ENCODE assay signal across 30 mouse cellular contexts in the genomic region with DNA sequence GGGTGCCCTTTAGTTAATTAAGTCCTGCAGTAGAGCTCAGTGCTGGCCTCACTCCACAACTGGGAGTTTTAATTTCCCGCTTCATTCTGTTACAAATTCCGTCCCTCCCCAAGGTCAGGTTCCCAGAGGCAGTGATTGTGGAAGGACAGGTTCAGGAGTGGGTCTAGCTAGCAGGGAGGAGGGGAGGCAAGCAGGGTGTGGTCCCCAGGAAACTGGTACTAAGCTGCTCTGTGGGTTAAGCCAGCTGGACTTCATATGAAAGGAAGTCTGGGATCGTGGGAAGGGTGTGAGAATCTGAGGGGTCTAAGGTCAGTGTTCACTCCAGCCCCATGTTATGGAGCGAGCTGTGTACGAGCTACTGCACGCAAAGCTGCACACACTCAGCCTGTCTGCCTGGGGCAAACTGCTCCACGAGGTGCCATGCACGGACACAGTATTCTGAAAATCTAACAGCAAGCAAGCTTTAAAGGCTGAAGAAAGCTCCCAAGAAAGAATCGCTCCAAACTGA. TPM values are rescaled to one million over a fixed set of nuclear protein-coding genes. Genes with fewer than 3 reads are reported as not detected.
DNase-seq lines count a peak whose midpoint lies in the region; ATAC-seq and TF ChIP-seq lines count a peak whose summit lies in the region.
"Had no signal": no experiment of that assay in that cellular context is flagged by ENCODE, and none has a peak within 500 bp of the region (broad histone marks: within the 10 kb centered on the region; RNA-seq: fewer than 3 reads in every experiment).

No protein-coding gene starts in this region.

- no peak overlapping the region for H3K27ac ChIP-seq in kidney, embryonic 15.5 days
- H3K27ac ChIP-seq in midbrain, embryonic 15.5 days: no peak overlapping the region
- H3K27ac ChIP-seq in midbrain, postnatal 0 days (ENCODE audit: low read depth, low read length): no peak overlapping the region
- H3K27ac ChIP-seq in thymus, adult 2 months (ENCODE audit: control insufficient read depth, insufficient read depth, low read length): no peak overlapping the region
- H3K27ac ChIP-seq: hindbrain, embryonic 13.5 days; limb, embryonic 12.5 days; lung, embryonic 15.5 days; midbrain, embryonic 13.5 days; neural tube, embryonic 13.5 days had no signal

- no peaks in the 10 kb centered on the region for H3K9me3 ChIP-seq in kidney, embryonic 15.5 days (replicated peaks)
- no peaks in the 10 kb centered on the region for H3K9me3 ChIP-seq in midbrain, embryonic 15.5 days
- no peaks in the 10 kb centered on the region for H3K9me3 ChIP-seq in midbrain, postnatal 0 days (ENCODE audit: low read length)
- H3K9me3 ChIP-seq: heart, embryonic 12.5 days; hindbrain, embryonic 13.5 days; limb, embryonic 12.5 days; lung, embryonic 15.5 days; midbrain, embryonic 13.5 days; neural tube, embryonic 13.5 days had no signal

- intact Hi-C loops in left cerebral cortex, postnatal 4 days (cut with DNase I): loop anchor here (10.0 kb wide), 1 partner anchor 111 kb away; no protein-coding TSS in a partner anchor

- no peak for ATAC-seq in kidney, embryonic 15.5 days (replicated peaks; ENCODE audit: low FRiP score)
- ATAC-seq in midbrain, embryonic 15.5 days (replicated peaks): 0 out of 2 replicates have a peak, but pooled peaks have one; percentile 11
- ATAC-seq in midbrain, postnatal 0 days (ENCODE audit: low FRiP score): no peak
- ATAC-seq: activated CD4-positive, CD25-positive, alpha-beta regulatory T cell, adult 4 months; forebrain, postnatal 0 days; intestine, embryonic 16.5 days had no signal

- no peak for TF ChIP-seq POLR2A in thymus, adult 2 months (IDR thresholded peaks at IDR 0.05; ENCODE audit: control insufficient read depth, extremely low read depth, insufficient read depth, low read length, poor library complexity)

- TF ChIP-seq CTCF in midbrain, postnatal 0 days (IDR thresholded peaks at IDR 0.05): no peak
- TF ChIP-seq CTCF in thymus, adult 2 months (IDR thresholded peaks at IDR 0.05; ENCODE audit: borderline replicate concordance, control insufficient read depth, extremely low read depth, insufficient read depth, low read length, poor library complexity): no peak

- no peak overlapping the region for H3K4me3 ChIP-seq in kidney, embryonic 15.5 days (replicated peaks)
- H3K4me3 ChIP-seq in midbrain, embryonic 15.5 days: no peak overlapping the region
- no peak overlapping the region for H3K4me3 ChIP-seq in midbrain, postnatal 0 days (ENCODE audit: low read depth, low read length)
- no peak overlapping the region for H3K4me3 ChIP-seq in thymus, adult 2 months (ENCODE audit: control insufficient read depth, insufficient read depth, low read length)
- H3K4me3 ChIP-seq: erythroblast, embryonic 14.5 days; heart, embryonic 12.5 days; hindbrain, embryonic 13.5 days; limb, embryonic 12.5 days; lung, embryonic 15.5 days; midbrain, embryonic 13.5 days; neural tube, embryonic 13.5 days had no signal

- DNase-seq in kidney, adult 18-20 months: peak; percentile 17
- DNase-seq in midbrain, postnatal 0 days (ENCODE audit: low spot score): no peak
- peak; percentile 57 for DNase-seq in R1 (ENCODE audit: low read depth, low spot score)
- DNase-seq in kidney, postnatal 36 days: peak; percentile 24 to 28
- DNase-seq in thymus, adult 2 months: no peak
- DNase-seq in left cerebral cortex, postnatal 4 days: no peak
- DNase-seq: adrenal gland, adult 2 months; adrenal gland, postnatal 36 days; cerebellum, adult 18-20 months; cerebellum, postnatal 10 days; forebrain, postnatal 0 days; gastrocnemius, postnatal 25 days; heart, adult 18-20 months; heart, postnatal 4 days; layer of hippocampus, adult 9-11 months; lung, postnatal 4 days; thymus, postnatal 4 days had no signal

- no peak overlapping the region for H3K4me2 ChIP-seq in kidney, embryonic 15.5 days
- no peak overlapping the region for H3K4me2 ChIP-seq in midbrain, embryonic 15.5 days
- no peak overlapping the region for H3K4me2 ChIP-seq in midbrain, postnatal 0 days (ENCODE audit: low read depth, low read length, poor library complexity, severe bottlenecking)
- H3K4me2 ChIP-seq: heart, embryonic 12.5 days; hindbrain, embryonic 13.5 days; limb, embryonic 12.5 days; liver, embryonic 11.5 days; lung, embryonic 15.5 days; midbrain, embryonic 13.5 days; neural tube, embryonic 13.5 days had no signal

- peaks cover 47% of the 10 kb centered on the region for H3K36me3 ChIP-seq in kidney, embryonic 15.5 days
- peaks cover 16% of the 10 kb centered on the region for H3K36me3 ChIP-seq in midbrain, embryonic 15.5 days (replicated peaks)
- H3K36me3 ChIP-seq in midbrain, postnatal 0 days (ENCODE audit: insufficient read depth, low read length): peaks cover 31% of the 10 kb centered on the region
- peaks cover 13% of the 10 kb centered on the region for H3K36me3 ChIP-seq in thymus, adult 2 months (ENCODE audit: control insufficient read depth, insufficient read depth, low read length)

- H3K4me1 ChIP-seq in kidney, embryonic 15.5 days: peaks cover 14% of the 10 kb centered on the region; the same call in 1 of the 2 replicates
- H3K4me1 ChIP-seq in midbrain, embryonic 15.5 days: peaks cover 11% of the 10 kb centered on the region
- H3K4me1 ChIP-seq in midbrain, postnatal 0 days (ENCODE audit: insufficient read depth, low read length): no peaks in the 10 kb centered on the region
- H3K4me1 ChIP-seq in thymus, adult 2 months (replicated peaks; ENCODE audit: control insufficient read depth, insufficient read depth, low read length): no peaks in the 10 kb centered on the region; the same call in 1 of the 2 replicates

- no peak overlapping the region for H3K9ac ChIP-seq in kidney, embryonic 15.5 days
- H3K9ac ChIP-seq in midbrain, embryonic 15.5 days: no peak overlapping the region
- no peak overlapping the region for H3K9ac ChIP-seq in midbrain, postnatal 0 days (replicated peaks; ENCODE audit: low read length, poor library complexity, severe bottlenecking)
- H3K9ac ChIP-seq: forebrain, postnatal 0 days; heart, embryonic 12.5 days; hindbrain, embryonic 13.5 days; limb, embryonic 12.5 days; lung, embryonic 15.5 days; midbrain, embryonic 13.5 days; neural tube, embryonic 13.5 days had no signal

- no peaks in the 10 kb centered on the region for H3K27me3 ChIP-seq in kidney, embryonic 15.5 days
- H3K27me3 ChIP-seq in midbrain, embryonic 15.5 days (replicated peaks): no peaks in the 10 kb centered on the region
- no peaks in the 10 kb centered on the region for H3K27me3 ChIP-seq in midbrain, postnatal 0 days (ENCODE audit: insufficient read depth, low read length)
- H3K27me3 ChIP-seq in thymus, adult 2 months (ENCODE audit: control insufficient read depth, insufficient read depth, low read length): no peaks in the 10 kb centered on the region
- H3K27me3 ChIP-seq: heart, embryonic 12.5 days; hindbrain, embryonic 13.5 days; limb, embryonic 12.5 days; lung, embryonic 15.5 days; megakaryocyte, embryonic 14.5 days; midbrain, embryonic 13.5 days; neural tube, embryonic 13.5 days had no signal

- 71% methylated on average over 9 of the region's 9 CpGs for WGBS in kidney, embryonic 15.5 days
- 77% methylated on average over 9 of the region's 9 CpGs for WGBS in midbrain, embryonic 15.5 days
- WGBS in midbrain, postnatal 0 days: 85% methylated on average over 9 of the region's 9 CpGs
- WGBS in thymus, adult 2 months: 96% methylated on average over 9 of the region's 9 CpGs

RNA-seq across cellular contexts. Expression of gene Vcpkmt, which starts 6.7 kb away (rescaled TPM):
- polyA plus RNA-seq in kidney, embryonic 15.5 days (2015; fragmentation: Nextera tagmentation; extraction: Ambion mirVana): 24.9 and 25.2 TPM in 2 replicates
- polyA plus RNA-seq in midbrain, embryonic 15.5 days (2015; fragmentation: Nextera tagmentation; extraction: Ambion mirVana): 27.2 and 28.4 TPM in 2 replicates
- total RNA-seq in midbrain, postnatal 0 days (2014; rRNA removed): 7.5 and 9.4 TPM in 2 replicates
- polyA plus RNA-seq in midbrain, postnatal 0 days (2015; fragmentation: Nextera tagmentation; extraction: Ambion mirVana): 32.2 and 32.5 TPM in 2 replicates
- polyA plus RNA-seq in thymus, adult 2 months (2012; rRNA removed): 11.7 and 13.4 TPM in 2 replicates
- total RNA-seq in left cerebral cortex, postnatal 4 days (2021): 10 to 100 TPM; 17.7 to 19.2 TPM

Comparison
In these comparisons a context has a peak if more than half of its experiments do, and no peak if none do; other contexts are left out.
1. DNase-seq: peak in kidney, adult 18-20 months (single experiment), R1 (single experiment) and kidney, postnatal 36 days (2 of 2); none in midbrain, postnatal 0 days (single experiment), thymus, adult 2 months (single experiment) and left cerebral cortex, postnatal 4 days (single experiment).